Mouse (Mus musculus) mammary gland, adult 2 months (tissue): Measurements from ENCODE around the gene Atp1a4. TPM values are rescaled to one million over a fixed set of nuclear protein-coding genes. Genes with fewer than 3 reads are reported as not detected.

ENCODE experiments used
- polyA plus RNA-seq: library from polyadenylated mRNA; depleted of rRNA; stranded (reverse); fragments of >200 nt; gene quantifications from 2 replicates; pipeline ENCODE4 v1.2.3, GENCODE M21; 2012; ENCODE audit warnings: low replicate concordance; rRNA removed

Atp1a4 gene
- polyA plus RNA-seq: 0.30 and 0.49 TPM in 2 replicates

GRCm38 (mm10) chr1:172258314-172258713 lies at the start of gene Atp1a4:
TSS of gene Atp1a4 (minus strand) at chr1:172258414.

GRCm38 (mm10) chr1:172297611-172298537 lies 39.7 kb upstream of the Atp1a4 start, which contains the start of gene Atp1a2:
TSS of gene Atp1a2 (minus strand) at chr1:172298064.

GRCm38 (mm10) chr1:172261477-172262078 lies 3.4 kb upstream of the Atp1a4 start, which contains the start of gene Igsf8:
TSS of gene Igsf8 (plus strand) at chr1:172261641.

GRCm38 (mm10) chr1:172219451-172220406 lies 38.5 kb downstream of the Atp1a4 start, which contains the start of gene Casq1:
TSS of gene Casq1 (minus strand) at chr1:172219868.

GRCm38 (mm10) chr1:172206141-172206917 lies 51.9 kb downstream of the Atp1a4 start, which contains the start of gene Pea15a:
TSS of gene Pea15a (minus strand) at chr1:172206804.

Other genes starting within 250 kb of the Atp1a4 start
- 3.4 and 4.3 TPM in 2 replicates for gene Vangl2, start 230.0 kb downstream of the Atp1a4 start, polyA plus RNA-seq
- gene Nhlh1, start 200.8 kb downstream of the Atp1a4 start, polyA plus RNA-seq: 0.06 TPM in 1 of 2 replicates, not detected in the other
- 26.9 and 43.7 TPM in 2 replicates for gene Copa, start 175.9 kb downstream of the Atp1a4 start, polyA plus RNA-seq
- gene Ncstn, start 175.6 kb downstream of the Atp1a4 start, polyA plus RNA-seq: 74.2 and 122 TPM in 2 replicates
- 109 and 243 TPM in 2 replicates for gene Pex19, start 131.7 kb downstream of the Atp1a4 start, polyA plus RNA-seq
- gene Dcaf8, start 110.3 kb downstream of the Atp1a4 start, polyA plus RNA-seq: 57.6 and 76.0 TPM in 2 replicates
- gene Pea15a, start 51.6 kb downstream of the Atp1a4 start, polyA plus RNA-seq: 53.5 and 101 TPM in 2 replicates
- gene Casq1, start 38.5 kb downstream of the Atp1a4 start, polyA plus RNA-seq: 0.38 and 862 TPM in 2 replicates
- 121 and 173 TPM in 2 replicates for gene Igsf8, start 3.2 kb upstream of the Atp1a4 start, polyA plus RNA-seq
- gene Atp1a2, start 39.6 kb upstream of the Atp1a4 start, polyA plus RNA-seq: 157 and 372 TPM in 2 replicates
- gene Kcnj9, start 70.9 kb upstream of the Atp1a4 start, polyA plus RNA-seq: 0.10 and 0.18 TPM in 2 replicates
- gene Kcnj10, start 82.8 kb upstream of the Atp1a4 start, polyA plus RNA-seq: 0.43 and 0.55 TPM in 2 replicates
- 8.8 and 14.8 TPM in 2 replicates for gene Pigm, start 118.1 kb upstream of the Atp1a4 start, polyA plus RNA-seq
- gene Slamf9, start 216.9 kb upstream of the Atp1a4 start, polyA plus RNA-seq: 10.3 and 24.8 TPM in 2 replicates
- gene Igsf9, start 223.4 kb upstream of the Atp1a4 start, polyA plus RNA-seq: 36.1 and 38.8 TPM in 2 replicates
- gene Tagln2, start 241.6 kb upstream of the Atp1a4 start, polyA plus RNA-seq: 232 and 274 TPM in 2 replicates